Mouse (Mus musculus) heart, postnatal 0 days (tissue): Measurements from ENCODE around the gene Engase.

Experiments used
- CTCF ChIP-seq: IDR thresholded peaks from 2 replicates; pipeline ENCODE4 v1.5.1; 2016; ENCODE audit warnings: antibody characterized with exemption, control low read depth, low read depth
- EP300 ChIP-seq: IDR thresholded peaks from 2 replicates; pipeline ENCODE4 v1.6.1; 2016; ENCODE audit warnings: antibody characterized with exemption, low read depth

GRCm38 (mm10) chr11:118442691-118443090 lies 33.9 kb upstream of the Engase start:
- TF ChIP-seq CTCF (no peak), EP300 (no peak)
